Mouse (Mus musculus): ENCODE results near the gene Ddx49.

The Ddx49 gene

GRCm38 (mm10) chr8:70259043-70259442, 43.2 kb downstream of the Ddx49 start:
- no peak for DNase-seq

- DNase-seq = no peak
These were observed 43.7 kb downstream of the Ddx49 start for GRCm38 (mm10) chr8:70258600-70258999.

- DNase-seq = no peak
These were observed 44.8 kb downstream of the Ddx49 start for GRCm38 (mm10) chr8:70257456-70257855.

DNA sequence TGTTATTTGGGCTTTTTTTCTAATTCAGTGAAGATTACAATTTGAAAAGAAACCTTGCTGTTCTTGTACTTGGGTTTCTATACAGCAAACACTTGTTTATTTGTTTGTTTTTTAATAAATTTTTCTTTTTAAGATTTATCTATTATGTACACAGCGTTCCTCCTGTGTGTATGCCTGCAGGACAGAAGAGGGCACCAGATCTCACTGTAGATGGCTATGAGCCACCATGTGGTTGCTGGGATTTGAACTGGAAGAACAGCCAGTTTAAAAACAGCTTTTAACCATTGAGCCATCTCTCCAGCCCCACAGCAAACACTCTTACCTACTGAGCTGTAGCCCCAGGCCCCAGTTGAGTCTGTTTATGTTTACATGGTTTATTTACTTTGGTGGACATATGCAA, 47.7 kb downstream of the Ddx49 start:
- DNase-seq = no peak

DNA sequence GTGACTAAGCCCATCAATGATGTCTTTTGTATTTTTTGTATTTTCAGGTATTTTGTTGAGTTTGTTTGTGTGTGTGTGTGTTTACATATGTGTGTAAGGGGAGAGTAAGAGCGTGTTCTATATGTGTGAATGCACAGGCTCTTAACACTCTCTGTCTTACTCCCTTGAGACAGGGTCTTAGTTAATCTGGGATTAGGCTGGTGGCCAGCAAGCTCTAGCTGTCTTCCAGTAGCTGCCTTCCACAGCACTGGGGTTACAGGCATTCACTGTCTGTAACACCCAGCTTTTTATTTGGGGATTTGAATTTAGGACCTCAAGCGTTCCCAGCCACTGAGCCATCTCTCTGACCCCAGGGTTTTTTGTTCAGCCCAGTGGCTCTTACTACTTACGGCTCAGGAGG, 54.4 kb downstream of the Ddx49 start:
- no peak for DNase-seq

GRCm38 (mm10) chr8:70246622-70247021, 55.7 kb downstream of the Ddx49 start:
- no peak for DNase-seq
